Mouse (Mus musculus): ENCODE data around the gene Coro6.
A peak's percentile ranks its signal among the peaks of the same experiment; 100 is the strongest.

Coro6 gene

DNA sequence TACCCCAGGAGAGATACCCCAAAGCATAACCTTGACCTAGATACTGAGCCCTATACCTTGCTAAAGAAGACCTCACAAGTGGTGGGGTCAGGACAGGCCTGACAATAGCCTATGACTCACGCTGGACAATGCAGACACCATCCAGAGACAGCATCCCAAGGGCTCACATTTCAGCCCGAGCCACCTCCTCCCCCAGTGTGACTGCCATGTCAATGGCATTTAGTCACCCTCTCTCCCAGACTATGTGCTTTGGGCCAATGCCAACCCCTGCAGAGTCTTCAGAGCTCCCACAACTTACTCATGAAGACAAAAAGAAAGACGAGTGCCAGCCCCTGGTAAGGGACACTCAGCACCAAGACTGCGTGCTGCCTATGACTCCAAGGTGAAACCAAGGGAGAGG lies 2.5 kb downstream of the Coro6 start:
- DNase-seq (ENCODE audit: low spot score) = no peak

DNA sequence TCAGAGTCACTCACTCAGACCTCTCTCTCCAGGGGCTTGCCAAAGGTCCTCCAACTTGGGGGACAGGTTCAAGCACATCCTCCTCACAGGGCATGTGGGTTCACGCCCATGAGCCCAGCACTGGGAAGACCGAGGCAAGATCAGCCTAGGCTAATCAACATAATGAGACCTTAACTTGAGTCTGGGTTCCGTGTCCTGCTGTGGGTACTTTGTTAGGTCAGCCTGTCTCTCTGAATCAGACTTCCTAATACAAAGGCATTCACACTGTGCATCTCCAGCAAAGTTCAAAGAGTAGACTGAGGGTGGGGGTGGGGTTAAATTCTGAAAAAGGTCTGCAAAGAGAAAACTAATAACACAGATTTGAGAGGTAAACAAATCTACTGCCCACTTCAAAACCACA lies 2.9 kb downstream of the Coro6 start:
- no peak for DNase-seq (ENCODE audit: low spot score)

DNA sequence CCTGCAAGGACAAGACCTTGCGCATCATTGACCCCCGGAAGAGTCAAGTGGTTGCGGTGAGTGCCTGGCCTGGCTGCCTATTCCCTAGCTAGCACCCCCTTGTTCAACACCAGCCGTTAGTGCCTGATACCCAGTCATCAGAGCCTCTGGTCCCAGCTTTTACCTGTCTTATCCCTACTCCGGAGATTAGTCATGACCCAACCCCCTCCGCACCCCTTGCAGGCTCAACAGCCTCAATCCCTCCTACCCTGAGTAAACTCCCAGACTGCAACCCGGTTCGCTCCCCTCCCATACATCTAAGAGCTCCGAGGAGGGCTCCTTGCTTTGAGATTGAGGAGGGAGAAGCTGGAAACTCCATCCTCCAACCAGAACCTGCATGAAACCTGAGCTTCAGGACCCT lies 4.3 kb downstream of the Coro6 start:
- no peak for DNase-seq (ENCODE audit: low spot score)

DNA sequence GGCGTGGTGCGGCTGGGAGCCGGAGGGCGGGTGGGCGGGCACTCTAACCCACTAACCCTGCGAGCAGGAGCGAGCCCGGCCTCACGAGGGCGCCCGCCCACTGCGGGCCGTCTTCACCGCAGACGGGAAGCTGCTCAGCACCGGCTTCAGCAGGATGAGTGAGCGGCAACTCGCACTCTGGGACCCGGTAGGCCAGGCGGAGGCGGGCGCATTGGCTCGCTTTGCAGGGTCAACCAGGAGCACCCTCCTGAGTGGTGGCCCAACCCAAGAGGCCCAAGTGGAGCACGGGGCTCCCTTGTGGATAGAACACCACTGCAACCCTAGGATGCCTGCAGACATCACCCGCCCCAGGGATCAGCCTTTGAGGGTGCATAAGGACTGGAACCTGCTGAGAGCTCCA lies 4.9 kb downstream of the Coro6 start:
- peak; percentile 83 for DNase-seq (ENCODE audit: low spot score)

DNA sequence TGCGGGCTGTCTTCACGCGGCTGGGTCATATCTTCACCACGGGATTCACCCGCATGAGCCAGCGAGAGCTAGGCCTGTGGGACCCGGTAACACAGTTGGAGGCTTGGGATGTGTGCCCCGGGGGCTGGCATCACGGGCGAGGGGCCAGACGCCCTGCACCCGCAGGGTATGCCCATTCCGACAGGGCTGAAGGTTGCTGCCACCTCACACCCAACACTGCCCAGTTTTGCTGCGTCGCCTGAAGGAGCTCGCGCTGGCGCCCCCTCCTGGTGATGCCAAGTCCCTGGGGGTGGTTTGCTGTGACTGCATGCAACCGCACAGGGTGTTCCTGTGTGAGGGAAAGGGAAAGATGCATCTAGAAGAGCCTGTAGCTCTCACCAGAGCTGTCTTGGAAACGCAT lies 5.6 kb downstream of the Coro6 start:
- peak; percentile 84 for DNase-seq (ENCODE audit: low spot score)

DNA sequence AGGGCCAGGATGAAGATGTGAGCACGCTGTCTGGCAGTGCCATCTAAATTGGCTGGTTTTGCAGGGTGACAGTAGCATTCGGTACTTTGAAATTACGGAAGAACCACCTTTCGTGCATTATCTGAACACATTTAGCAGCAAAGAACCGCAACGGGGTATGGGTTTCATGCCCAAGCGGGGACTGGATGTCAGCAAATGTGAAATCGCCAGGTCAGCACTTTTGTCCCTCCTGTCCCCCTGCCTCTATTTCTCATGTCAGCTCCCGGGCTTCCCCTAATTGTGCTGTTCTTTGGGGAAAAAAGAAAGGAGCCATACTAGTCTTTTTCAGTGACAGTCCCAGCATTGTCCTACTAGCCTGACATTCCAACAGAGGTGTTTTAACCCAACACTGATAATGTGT lies 6.2 kb downstream of the Coro6 start:
- no peak for DNase-seq (ENCODE audit: low spot score)

DNA sequence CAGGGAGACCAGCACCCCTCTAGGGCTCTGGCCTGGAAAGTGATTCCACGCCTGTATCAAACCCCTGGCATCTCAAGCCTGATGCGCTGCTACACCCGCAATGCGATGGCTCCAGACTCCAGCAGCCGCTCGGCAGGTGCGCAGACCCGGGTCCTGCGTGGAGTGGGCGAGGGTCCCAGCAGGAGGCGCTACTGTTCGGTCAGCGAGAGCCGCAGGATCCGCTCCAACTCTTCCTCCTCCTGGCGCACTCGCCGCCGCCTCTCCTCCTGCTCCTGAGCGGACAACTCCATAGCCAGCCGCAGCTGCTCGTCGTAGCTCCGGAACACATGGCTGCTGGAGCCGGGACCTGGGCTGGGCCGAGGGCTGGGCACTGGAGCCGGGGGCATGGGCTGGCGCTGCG lies 9.2 kb downstream of the Coro6 start:
- DNase-seq (ENCODE audit: low spot score) = no peak

DNA sequence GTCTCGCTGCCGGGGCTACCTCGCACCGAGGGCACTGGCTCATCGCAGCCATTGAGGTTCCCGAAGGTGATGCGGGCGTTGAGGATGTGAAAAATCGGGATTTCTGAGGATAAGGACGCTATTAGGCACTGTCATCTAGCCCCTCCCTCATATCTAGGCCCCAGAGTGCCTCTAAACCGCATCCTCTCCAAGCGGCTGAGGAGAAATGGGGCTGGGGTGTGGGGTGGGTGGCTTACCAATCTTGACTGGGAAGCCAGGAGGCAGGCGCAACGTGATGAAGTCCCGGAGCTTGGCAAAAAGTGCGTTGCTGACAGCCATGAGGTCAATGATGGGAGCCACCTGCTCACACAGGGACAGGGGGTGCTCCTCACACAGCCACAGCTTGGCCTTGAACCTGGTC lies 10.6 kb downstream of the Coro6 start:
- no peak for DNase-seq (ENCODE audit: low spot score)

DNA sequence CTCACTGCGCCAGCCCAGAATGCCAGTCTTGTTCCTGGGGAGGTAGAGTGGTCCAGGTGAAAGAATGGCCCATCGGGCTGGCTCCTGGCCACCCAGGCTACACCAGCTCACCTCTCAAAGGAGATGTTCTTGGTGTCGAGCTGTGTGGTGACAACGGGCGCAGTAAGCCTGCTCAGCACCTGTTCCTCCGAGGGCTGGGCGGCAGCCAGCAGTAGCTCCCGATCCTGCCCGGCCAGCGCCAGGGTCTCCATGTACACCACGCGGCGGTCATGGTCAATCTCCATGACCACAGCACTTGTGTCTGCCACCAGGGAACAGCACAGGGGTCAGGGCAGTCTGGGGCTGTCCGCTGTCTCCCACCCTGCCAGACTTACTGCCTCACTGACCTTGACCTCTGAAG lies 14.0 kb downstream of the Coro6 start:
- DNase-seq (ENCODE audit: low spot score) = no peak

DNA sequence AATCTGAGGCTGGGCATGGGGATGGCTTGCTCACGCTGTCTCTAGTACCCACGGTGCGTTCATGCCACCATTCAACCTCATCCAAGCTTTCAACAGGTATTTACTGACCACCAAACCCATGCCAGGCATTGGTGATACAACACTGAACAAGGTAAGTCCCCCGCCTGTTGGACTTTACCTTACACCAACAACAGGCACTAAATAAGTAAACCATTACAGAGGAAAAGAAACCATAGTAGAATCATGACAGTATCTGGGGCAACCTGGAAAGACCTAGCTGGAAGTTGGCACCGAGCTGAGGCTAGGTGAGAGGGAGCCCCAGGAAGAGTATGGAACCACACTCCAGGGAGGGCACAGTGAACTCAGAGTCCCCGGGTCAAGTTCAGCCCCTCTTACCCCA lies 14.7 kb downstream of the Coro6 start:
- DNase-seq (ENCODE audit: low spot score) = no peak

DNA sequence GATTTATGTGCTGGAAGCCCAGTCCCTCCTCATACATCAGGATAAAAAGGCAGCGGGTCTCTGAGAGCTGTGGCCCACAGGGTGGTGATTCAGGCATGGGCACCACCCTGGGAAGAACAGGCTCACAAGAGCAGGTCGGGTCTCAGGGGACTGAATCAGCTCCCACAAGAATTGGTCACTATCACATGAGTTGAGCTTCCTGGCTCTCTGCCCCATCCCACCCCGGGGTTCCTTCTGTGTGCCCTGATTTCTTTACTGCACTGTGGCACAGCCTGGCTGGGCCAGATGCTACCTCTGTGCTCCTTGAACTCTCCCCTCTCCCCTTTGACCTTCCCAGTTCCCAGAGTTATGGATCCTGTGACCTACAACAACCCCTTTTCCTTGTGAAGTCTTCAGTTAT lies 20.8 kb downstream of the Coro6 start:
- no peak for DNase-seq (ENCODE audit: low spot score)

DNA sequence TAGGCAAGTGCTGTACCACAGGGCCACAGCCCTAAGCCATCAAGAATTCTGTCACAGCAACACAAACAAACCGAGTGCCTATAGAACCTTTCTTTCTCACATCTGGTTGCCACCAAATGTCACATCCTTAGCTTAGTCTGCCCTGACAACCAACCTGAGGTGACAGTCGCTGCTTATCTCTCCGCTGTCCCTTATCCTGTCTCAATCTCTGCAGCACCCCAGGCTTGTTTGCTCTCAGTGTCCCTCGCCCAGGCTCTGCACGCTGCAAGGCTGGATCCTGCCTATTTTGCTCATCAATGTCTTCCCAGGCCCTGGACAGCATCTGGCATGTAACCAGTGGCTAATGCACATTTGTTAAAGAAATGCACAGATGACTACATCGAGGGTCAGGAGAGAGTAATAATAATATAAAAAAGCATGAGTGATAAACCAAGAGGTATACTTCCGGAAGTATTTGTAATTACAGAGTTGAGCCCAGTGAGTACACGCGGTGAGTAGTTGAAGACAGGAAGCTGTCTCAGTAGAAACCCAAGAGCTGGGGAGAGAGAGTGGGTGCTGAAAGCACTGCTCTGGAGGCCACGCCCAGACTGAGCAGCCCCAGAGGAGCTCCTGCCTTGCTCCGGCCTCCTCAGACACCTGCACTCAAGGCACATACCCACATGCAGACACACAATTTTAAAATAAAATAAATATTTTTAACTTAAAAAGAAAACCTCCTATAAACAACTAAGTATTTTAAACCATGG lies 21.5 kb downstream of the Coro6 start:
- DNase-seq (ENCODE audit: low spot score) = no peak

DNA sequence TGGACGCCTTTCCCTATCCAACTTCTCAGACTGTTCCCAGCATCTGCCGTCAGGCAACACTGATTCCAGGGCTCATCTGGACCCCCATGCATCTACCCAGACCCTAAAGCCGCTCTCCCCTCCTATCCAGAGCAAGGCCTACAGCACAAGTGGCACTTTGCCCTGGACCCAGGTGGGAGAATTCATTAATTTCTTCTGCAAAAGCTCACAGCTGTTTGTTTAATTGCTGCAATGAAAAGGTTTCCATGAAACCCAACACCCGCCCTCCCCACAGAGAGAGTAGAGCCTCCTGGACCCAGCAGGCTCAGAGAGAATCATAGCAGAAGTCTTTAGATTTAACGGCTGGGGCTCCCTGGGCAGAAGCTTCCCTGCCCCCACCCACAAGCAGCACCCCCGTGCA lies 23.0 kb downstream of the Coro6 start:
- DNase-seq (ENCODE audit: low spot score) = no peak

DNA sequence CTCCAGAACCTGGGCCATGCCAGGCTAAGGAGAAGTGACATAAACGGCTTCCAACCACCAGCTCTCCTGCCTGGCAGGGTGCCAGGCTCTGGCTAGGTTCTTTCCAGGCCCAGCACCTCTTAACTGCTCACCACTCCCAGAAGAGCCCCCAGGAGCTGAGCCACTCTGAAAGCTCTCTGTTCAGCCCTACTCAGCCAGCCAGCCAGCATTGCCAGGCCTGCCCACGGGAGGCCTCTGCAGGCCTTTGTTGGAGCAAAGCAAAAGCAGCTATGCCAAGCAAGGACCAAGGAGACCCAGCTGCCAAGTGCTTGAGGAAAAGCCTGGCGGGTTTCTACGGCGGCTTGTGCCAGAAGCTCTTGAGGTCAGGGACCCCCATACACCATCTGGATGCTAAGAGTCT lies 24.6 kb downstream of the Coro6 start:
- no peak for DNase-seq (ENCODE audit: low spot score)

DNA sequence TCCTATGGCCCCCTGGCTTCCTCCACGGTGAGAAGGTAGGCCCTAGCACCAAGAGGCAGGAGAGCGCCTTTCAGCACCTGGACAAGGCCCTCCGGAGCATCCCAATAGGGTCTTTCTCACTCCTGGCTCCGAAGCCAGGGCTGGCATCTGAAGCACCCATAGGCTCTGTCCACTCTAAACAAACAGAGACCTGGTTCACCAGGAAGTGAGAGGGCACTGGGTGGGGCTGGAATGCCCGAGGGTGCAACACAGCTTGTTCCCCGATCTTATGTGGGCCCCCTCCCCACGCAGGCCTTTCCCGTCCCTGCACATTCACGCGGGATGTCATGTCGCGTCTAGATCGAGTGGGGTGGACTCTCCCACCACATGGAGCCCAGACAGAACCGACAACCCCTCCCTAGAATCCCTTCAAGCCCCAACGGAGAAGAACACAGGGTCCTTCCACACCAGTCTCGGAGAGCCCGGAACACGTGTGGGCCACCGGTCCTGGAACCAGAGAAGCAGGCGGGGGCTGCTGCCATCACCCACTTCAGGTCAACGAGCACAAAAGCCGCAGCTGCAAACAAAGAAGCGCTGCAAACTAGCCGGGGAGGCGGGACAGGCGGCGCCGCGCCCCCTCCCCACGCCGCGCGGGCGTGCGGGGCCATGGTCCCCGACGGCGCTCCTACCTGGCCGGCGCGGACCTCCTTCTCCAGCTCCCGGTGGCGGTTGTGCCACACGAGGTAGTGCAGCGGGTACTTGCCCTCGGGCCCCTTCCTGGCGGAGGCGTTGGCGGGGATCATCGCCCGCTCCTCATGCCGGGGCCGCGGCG lies 26.8 kb downstream of the Coro6 start:
- no peak for DNase-seq (ENCODE audit: low spot score)

DNA sequence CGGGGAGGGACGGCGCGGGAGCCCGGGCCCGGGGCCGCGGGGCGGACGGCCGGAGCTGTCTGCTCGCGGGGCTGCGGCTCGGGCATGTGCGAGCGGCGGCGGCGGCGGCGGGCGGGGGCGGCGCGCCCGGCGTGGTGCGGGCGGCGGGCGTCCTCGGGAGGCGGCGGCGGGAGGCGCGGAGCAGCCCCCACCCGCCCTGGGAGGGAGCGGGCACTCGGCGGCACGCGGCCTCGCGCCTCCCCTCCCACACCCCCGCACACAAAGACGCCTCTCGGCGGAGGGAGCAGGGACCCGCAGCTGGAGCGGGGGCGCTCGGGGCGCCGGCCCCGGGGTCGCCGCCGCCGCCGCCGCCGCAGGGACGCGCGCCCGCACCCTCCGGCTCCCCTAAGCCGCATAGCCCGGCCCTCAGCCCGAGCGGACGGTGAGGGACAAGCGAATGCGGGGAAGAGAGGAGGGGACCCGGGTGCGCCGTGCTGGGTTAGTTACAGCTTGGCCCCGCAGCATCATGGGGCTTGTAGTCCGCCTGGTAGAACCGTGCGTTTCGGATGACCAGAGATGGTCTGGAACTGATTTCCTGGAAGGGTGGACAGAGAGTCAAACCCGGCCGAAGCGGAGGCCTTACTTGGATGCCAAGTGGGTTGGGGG lies 27.5 kb downstream of the Coro6 start, which contains the start of gene Ankrd13b:
TSS of gene Ankrd13b (minus strand) at position 88 of the 645 bp plus-strand sequence.
- DNase-seq (ENCODE audit: low spot score) = peak; percentile 64

DNA sequence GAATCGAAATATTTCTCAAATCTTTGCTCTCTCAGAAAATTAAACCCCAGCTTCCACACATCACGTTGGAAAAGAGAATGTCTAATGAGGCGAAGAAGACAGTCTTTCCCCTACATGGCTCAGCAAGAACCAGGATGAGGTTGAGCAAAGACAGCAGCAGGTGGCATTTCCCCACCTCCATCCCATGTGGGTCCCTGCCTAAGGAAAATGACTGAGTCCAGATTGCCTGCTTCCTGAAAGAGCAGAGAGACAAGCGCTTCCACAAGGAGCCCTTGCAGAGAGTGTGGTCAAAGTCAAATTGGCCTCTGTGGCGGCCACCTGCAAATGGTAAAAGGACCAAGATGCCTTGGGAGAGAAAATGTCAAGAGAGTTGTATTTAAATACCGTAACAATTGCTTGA lies 28.2 kb downstream of the Coro6 start:
- no peak for DNase-seq (ENCODE audit: low spot score)

DNA sequence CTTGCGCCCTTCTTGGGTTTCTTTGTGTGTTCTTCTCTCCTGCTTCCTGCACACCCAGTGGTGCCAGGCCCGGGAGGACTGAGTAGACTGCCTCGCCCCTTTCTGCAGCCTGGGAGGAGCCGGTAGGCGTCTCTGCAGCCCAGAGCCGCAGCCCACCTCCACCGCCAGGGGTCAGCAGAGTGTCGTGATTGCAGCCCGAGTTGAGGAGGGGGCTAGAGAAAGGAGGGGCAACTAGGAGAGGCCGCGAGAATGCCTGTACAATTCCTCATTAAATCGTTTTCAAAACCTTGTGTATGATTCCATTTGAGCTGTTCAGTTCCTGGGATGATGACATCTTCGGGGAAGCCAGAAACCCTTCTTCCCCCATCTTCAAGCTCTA lies 28.9 kb downstream of the Coro6 start:
- peak; percentile 90 for DNase-seq (ENCODE audit: low spot score)

DNA sequence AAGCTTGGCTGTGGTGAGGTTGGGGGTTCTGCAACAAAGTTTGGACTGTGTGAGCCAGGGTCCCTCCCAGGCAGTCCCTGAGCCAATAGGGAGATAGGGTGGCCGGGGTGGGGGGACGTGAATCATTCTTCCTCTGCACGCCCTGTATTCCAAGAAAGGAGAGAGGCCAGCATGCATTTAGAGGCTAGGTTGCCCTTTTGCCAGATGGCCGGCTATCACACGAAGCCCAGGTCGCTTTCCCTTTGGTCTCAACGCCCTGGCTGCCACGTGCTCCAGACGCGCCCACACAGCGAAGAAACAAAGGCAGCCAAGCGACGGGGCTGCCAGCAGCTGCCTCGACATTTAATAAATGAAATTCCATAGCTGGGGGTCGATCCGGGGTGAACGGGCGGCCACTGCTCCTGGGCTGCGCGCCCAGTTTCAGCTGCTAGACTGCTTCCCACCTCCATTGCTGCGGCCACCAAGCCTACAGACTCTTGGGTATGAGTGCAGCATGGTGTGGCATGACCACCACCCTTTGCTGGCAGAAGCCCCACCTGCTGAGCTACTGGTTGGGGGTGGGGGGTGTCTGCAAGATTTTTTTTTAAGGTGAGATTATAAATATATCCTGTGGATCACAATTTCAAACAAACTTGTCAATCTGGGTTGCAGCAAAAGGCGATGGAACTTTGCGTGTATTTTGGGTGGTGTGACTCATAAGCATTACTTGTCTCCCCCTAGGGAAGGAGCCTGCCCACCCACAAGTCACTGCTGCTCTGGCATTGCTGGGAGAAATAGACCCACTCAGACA lies 29.5 kb downstream of the Coro6 start:
- DNase-seq (ENCODE audit: low spot score) = no peak

DNA sequence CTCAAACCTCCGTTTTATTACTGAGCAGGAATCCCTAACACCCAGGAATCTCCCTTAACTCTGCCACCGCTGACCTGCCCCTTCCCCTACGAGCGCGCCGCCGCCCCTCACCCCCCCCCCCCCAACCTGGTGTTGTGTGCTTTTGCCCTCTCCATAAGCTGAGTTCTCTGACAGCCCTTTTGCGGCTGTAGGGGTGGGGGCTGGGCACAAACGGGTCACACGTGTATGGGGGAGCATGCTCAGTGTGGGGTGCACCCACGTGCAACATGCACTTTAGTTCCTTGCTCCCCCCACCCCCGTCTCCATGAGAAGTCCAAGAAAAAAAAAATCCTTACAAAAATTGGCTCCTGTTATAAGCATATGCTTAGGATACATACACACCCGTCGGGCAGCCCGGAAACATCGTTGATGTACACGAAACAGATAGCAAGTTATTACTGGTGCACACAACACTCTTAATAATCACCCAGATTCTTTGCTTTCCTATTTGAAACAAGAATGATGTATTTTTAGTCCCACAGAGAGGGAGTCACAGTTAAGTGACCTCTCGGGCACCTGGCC lies 30.2 kb downstream of the Coro6 start:
- DNase-seq (ENCODE audit: low spot score) = no peak

DNA sequence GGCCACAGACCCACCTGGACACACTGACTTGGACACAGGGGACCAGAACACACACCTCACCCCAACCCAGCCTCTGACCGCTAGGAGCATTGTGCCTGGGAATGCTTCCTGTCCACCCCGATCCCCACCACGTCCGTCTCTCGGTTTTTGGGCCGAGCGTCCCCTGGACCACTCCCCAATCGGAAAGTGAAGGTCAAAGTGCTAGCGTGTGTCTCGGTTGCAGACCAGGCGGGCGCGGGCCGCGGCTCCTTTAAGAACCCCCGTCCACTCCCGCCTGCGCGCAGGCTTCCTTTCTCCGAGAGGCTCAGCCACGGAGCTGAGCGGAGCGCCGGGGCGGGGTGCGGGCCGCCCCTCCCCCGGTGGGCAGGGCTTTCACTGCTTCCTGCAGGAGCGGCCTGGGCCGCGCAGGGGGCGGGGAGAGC lies 30.7 kb downstream of the Coro6 start:
- DNase-seq (ENCODE audit: low spot score) = peak; percentile 95
